Mouse (Mus musculus): ENCODE results near the gene Fam136a. TPM values are rescaled to one million over a fixed set of nuclear protein-coding genes. Genes with fewer than 3 reads are reported as not detected.
"Not testable (repeated sequence)": the region's sequence is repeated elsewhere in the genome, so short reads cannot be mapped to it uniquely, and the experiment has no call there.

Fam136a gene
- polyA plus RNA-seq, 1 experiment from 2014 or later = 123 TPM

GRCm38 (mm10) chr6:86328369-86328768 lies 37.1 kb upstream of the Fam136a start:
- no peak for ATAC-seq (ENCODE audit: insufficient number of reproducible peaks, insufficient read depth, low FRiP score, low read depth)
- no peaks in the 10 kb centered on the region for H3K27me3 ChIP-seq (ENCODE audit: control insufficient read depth, insufficient read depth, low read length)
- no peaks in the 10 kb centered on the region for H3K4me1 ChIP-seq (ENCODE audit: control insufficient read depth, insufficient read depth, low read length)
- H3K9ac ChIP-seq (replicated peaks; ENCODE audit: low read depth, low read length) = no peak overlapping the region
- no peaks in the 10 kb centered on the region for H3K36me3 ChIP-seq (ENCODE audit: control insufficient read depth, insufficient read depth, low read length)
- H3K9me3 ChIP-seq (ENCODE audit: control insufficient read depth, low read depth, low read length) = no peaks in the 10 kb centered on the region
- no peak overlapping the region for H3K27ac ChIP-seq (ENCODE audit: low read length)
- no peak overlapping the region for H3K4me3 ChIP-seq (ENCODE audit: low read depth, low read length)
- no peak overlapping the region for H3K4me2 ChIP-seq (replicated peaks; ENCODE audit: low read depth, low read length)
- WGBS = 67% methylated on average over 3 of the region's 3 CpGs

- no peak overlapping the region for H3K4me3 ChIP-seq (ENCODE audit: low read depth, low read length)
- H3K27ac ChIP-seq (ENCODE audit: low read length) = no peak overlapping the region
- 95% methylated on average over 6 of the region's 6 CpGs for WGBS
- H3K4me2 ChIP-seq (replicated peaks; ENCODE audit: low read depth, low read length) = no peak overlapping the region
- H3K4me1 ChIP-seq (ENCODE audit: control insufficient read depth, insufficient read depth, low read length) = no peaks in the 10 kb centered on the region
- H3K9me3 ChIP-seq (ENCODE audit: control insufficient read depth, low read depth, low read length) = no peaks in the 10 kb centered on the region
- H3K27me3 ChIP-seq (ENCODE audit: control insufficient read depth, insufficient read depth, low read length) = no peaks in the 10 kb centered on the region
- ATAC-seq (ENCODE audit: insufficient number of reproducible peaks, insufficient read depth, low FRiP score, low read depth) = no peak
- no peak overlapping the region for H3K9ac ChIP-seq (replicated peaks; ENCODE audit: low read depth, low read length)
- no peaks in the 10 kb centered on the region for H3K36me3 ChIP-seq (ENCODE audit: control insufficient read depth, insufficient read depth, low read length)
These were observed 35.5 kb upstream of the Fam136a start for GRCm38 (mm10) chr6:86329943-86330342.

- Histone ChIP-seq H3K27me3 (ENCODE audit: control insufficient read depth, insufficient read depth, low read length) (no peaks in the 10 kb centered on the region), H3K4me3 (ENCODE audit: low read depth, low read length) (no peak overlapping the region), H3K4me2 (replicated peaks; ENCODE audit: low read depth, low read length) (no peak overlapping the region), H3K9ac (replicated peaks; ENCODE audit: low read depth, low read length) (no peak overlapping the region), H3K36me3 (ENCODE audit: control insufficient read depth, insufficient read depth, low read length) (no peaks in the 10 kb centered on the region), H3K27ac (ENCODE audit: low read length) (no peak overlapping the region), H3K4me1 (ENCODE audit: control insufficient read depth, insufficient read depth, low read length) (no peaks in the 10 kb centered on the region), H3K9me3 (ENCODE audit: control insufficient read depth, low read depth, low read length) (no peaks in the 10 kb centered on the region)
- whole genome bisulfite sequencing = 66% methylated on average over 11 of the region's 11 CpGs
- ATAC-seq (ENCODE audit: insufficient number of reproducible peaks, insufficient read depth, low FRiP score, low read depth) = no peak
These were observed 30.2 kb upstream of the Fam136a start for GRCm38 (mm10) chr6:86335121-86335849.

GRCm38 (mm10) chr6:86335860-86336259 lies 29.6 kb upstream of the Fam136a start:
- Histone ChIP-seq H3K27me3 (ENCODE audit: control insufficient read depth, insufficient read depth, low read length) (no peaks in the 10 kb centered on the region), H3K27ac (ENCODE audit: low read length) (no peak overlapping the region), H3K9me3 (ENCODE audit: control insufficient read depth, low read depth, low read length) (no peaks in the 10 kb centered on the region), H3K36me3 (ENCODE audit: control insufficient read depth, insufficient read depth, low read length) (no peaks in the 10 kb centered on the region), H3K4me3 (ENCODE audit: low read depth, low read length) (no peak overlapping the region), H3K4me2 (replicated peaks; ENCODE audit: low read depth, low read length) (no peak overlapping the region), H3K4me1 (ENCODE audit: control insufficient read depth, insufficient read depth, low read length) (no peaks in the 10 kb centered on the region), H3K9ac (replicated peaks; ENCODE audit: low read depth, low read length) (no peak overlapping the region)
- ATAC-seq (ENCODE audit: insufficient number of reproducible peaks, insufficient read depth, low FRiP score, low read depth) = no peak
- WGBS = 75% methylated on average over 5 of the region's 5 CpGs

- not testable (repeated sequence) for H3K27me3 ChIP-seq (ENCODE audit: control insufficient read depth, insufficient read depth, low read length); ATAC-seq (ENCODE audit: insufficient number of reproducible peaks, insufficient read depth, low FRiP score, low read depth); H3K36me3 ChIP-seq (ENCODE audit: control insufficient read depth, insufficient read depth, low read length); H3K4me2 ChIP-seq (replicated peaks; ENCODE audit: low read depth, low read length); H3K9ac ChIP-seq (replicated peaks; ENCODE audit: low read depth, low read length); H3K27ac ChIP-seq (ENCODE audit: low read length); H3K9me3 ChIP-seq (ENCODE audit: control insufficient read depth, low read depth, low read length); H3K4me3 ChIP-seq (ENCODE audit: low read depth, low read length); H3K4me1 ChIP-seq (ENCODE audit: control insufficient read depth, insufficient read depth, low read length)
- WGBS = 89% methylated on average over 4 of the region's 4 CpGs
These were observed 29.1 kb upstream of the Fam136a start for GRCm38 (mm10) chr6:86336340-86336739.

- ATAC-seq (ENCODE audit: insufficient number of reproducible peaks, insufficient read depth, low FRiP score, low read depth) = no peak
- Histone ChIP-seq H3K4me2 (replicated peaks; ENCODE audit: low read depth, low read length) (no peak overlapping the region), H3K36me3 (ENCODE audit: control insufficient read depth, insufficient read depth, low read length) (no peaks in the 10 kb centered on the region), H3K27me3 (ENCODE audit: control insufficient read depth, insufficient read depth, low read length) (no peaks in the 10 kb centered on the region), H3K9me3 (ENCODE audit: control insufficient read depth, low read depth, low read length) (no peaks in the 10 kb centered on the region), H3K9ac (replicated peaks; ENCODE audit: low read depth, low read length) (no peak overlapping the region), H3K4me3 (ENCODE audit: low read depth, low read length) (no peak overlapping the region), H3K4me1 (ENCODE audit: control insufficient read depth, insufficient read depth, low read length) (no peaks in the 10 kb centered on the region), H3K27ac (ENCODE audit: low read length) (no peak overlapping the region)
- WGBS = 15% methylated on average over 7 of the region's 7 CpGs
These were observed 21.8 kb upstream of the Fam136a start for GRCm38 (mm10) chr6:86343656-86344055.

GRCm38 (mm10) chr6:86346063-86346462 lies 19.4 kb upstream of the Fam136a start:
- Histone ChIP-seq H3K27me3 (ENCODE audit: control insufficient read depth, insufficient read depth, low read length) (no peaks in the 10 kb centered on the region), H3K4me3 (ENCODE audit: low read depth, low read length) (no peak overlapping the region), H3K36me3 (ENCODE audit: control insufficient read depth, insufficient read depth, low read length) (no peaks in the 10 kb centered on the region), H3K9me3 (ENCODE audit: control insufficient read depth, low read depth, low read length) (no peaks in the 10 kb centered on the region), H3K4me2 (replicated peaks; ENCODE audit: low read depth, low read length) (no peak overlapping the region), H3K9ac (replicated peaks; ENCODE audit: low read depth, low read length) (no peak overlapping the region), H3K4me1 (ENCODE audit: control insufficient read depth, insufficient read depth, low read length) (no peaks in the 10 kb centered on the region), H3K27ac (ENCODE audit: low read length) (no peak overlapping the region)
- no peak for ATAC-seq (ENCODE audit: insufficient number of reproducible peaks, insufficient read depth, low FRiP score, low read depth)
- 33% methylated on average over 2 of the region's 2 CpGs for WGBS

GRCm38 (mm10) chr6:86349257-86349656 lies 16.2 kb upstream of the Fam136a start:
- Histone ChIP-seq H3K4me3 (ENCODE audit: low read depth, low read length) (no peak overlapping the region), H3K9me3 (ENCODE audit: control insufficient read depth, low read depth, low read length) (no peaks in the 10 kb centered on the region), H3K4me2 (replicated peaks; ENCODE audit: low read depth, low read length) (no peak overlapping the region), H3K27ac (ENCODE audit: low read length) (no peak overlapping the region), H3K9ac (replicated peaks; ENCODE audit: low read depth, low read length) (no peak overlapping the region), H3K36me3 (ENCODE audit: control insufficient read depth, insufficient read depth, low read length) (no peaks in the 10 kb centered on the region), H3K27me3 (ENCODE audit: control insufficient read depth, insufficient read depth, low read length) (no peaks in the 10 kb centered on the region), H3K4me1 (ENCODE audit: control insufficient read depth, insufficient read depth, low read length) (no peaks in the 10 kb centered on the region)
- 67% methylated on average over 7 of the region's 7 CpGs for WGBS
- ATAC-seq (ENCODE audit: insufficient number of reproducible peaks, insufficient read depth, low FRiP score, low read depth) = no peak

GRCm38 (mm10) chr6:86354948-86355347 lies 10.5 kb upstream of the Fam136a start:
- H3K4me3 ChIP-seq (ENCODE audit: low read depth, low read length) = no peak overlapping the region
- no peak overlapping the region for H3K9ac ChIP-seq (replicated peaks; ENCODE audit: low read depth, low read length)
- H3K27me3 ChIP-seq (ENCODE audit: control insufficient read depth, insufficient read depth, low read length) = no peaks in the 10 kb centered on the region
- H3K9me3 ChIP-seq (ENCODE audit: control insufficient read depth, low read depth, low read length) = no peaks in the 10 kb centered on the region
- H3K27ac ChIP-seq (ENCODE audit: low read length) = no peak overlapping the region
- H3K36me3 ChIP-seq (ENCODE audit: control insufficient read depth, insufficient read depth, low read length) = no peaks in the 10 kb centered on the region
- H3K4me1 ChIP-seq (ENCODE audit: control insufficient read depth, insufficient read depth, low read length) = no peaks in the 10 kb centered on the region
- H3K4me2 ChIP-seq (replicated peaks; ENCODE audit: low read depth, low read length) = no peak overlapping the region
- no peak for ATAC-seq (ENCODE audit: insufficient number of reproducible peaks, insufficient read depth, low FRiP score, low read depth)
- WGBS = 64% methylated on average over 3 of the region's 3 CpGs
